In genomic region chr5:144154528-144154927, GRCm38 (mm10) we compare ENCODE assay signal across 9 mouse cellular contexts. TPM values are rescaled to one million over a fixed set of nuclear protein-coding genes. Genes with fewer than 3 reads are reported as not detected.
DNase-seq lines count a peak whose midpoint lies in the region; ATAC-seq and TF ChIP-seq lines count a peak whose summit lies in the region.
"Had no signal": no experiment of that assay in that cellular context is flagged by ENCODE, and none has a peak within 500 bp of the region (broad histone marks: within the 10 kb centered on the region; RNA-seq: fewer than 3 reads in every experiment).

No protein-coding gene starts in this region.

- no peak overlapping the region for H3K4me2 ChIP-seq in forebrain, embryonic 12.5 days
- H3K4me2 ChIP-seq in forebrain, embryonic 11.5 days (ENCODE audit: low read depth, low read length, severe bottlenecking) = no peak overlapping the region
- H3K4me2 ChIP-seq: lung, embryonic 15.5 days had no signal

- no peak for ATAC-seq in forebrain, embryonic 12.5 days (ENCODE audit: low FRiP score)
- no peak for ATAC-seq in forebrain, embryonic 11.5 days (replicated peaks; ENCODE audit: low FRiP score)

- DNase-seq in forebrain, embryonic 10.5 days (ENCODE audit: extremely low spot score, low spot score) = peak; percentile 45
- peak; percentile 78 for DNase-seq in CD4-positive helper T cell, adult 2 months (ENCODE audit: low read depth, low spot score)
- DNase-seq in brain, adult 2 months (ENCODE audit: low read depth, low spot score) = peak; percentile 93
- DNase-seq in forebrain, embryonic 11.5 days (ENCODE audit: low spot score) = peak; percentile 72
- peak; percentile 78 for DNase-seq in kidney, postnatal 14 days
- peak; percentile 55 for DNase-seq in lung, adult 2 months
- DNase-seq in skeletal muscle tissue, adult 2 months (ENCODE audit: low read depth, low spot score) = peak; percentile 48

- TF ChIP-seq POLR2A in lung, adult 2 months (IDR thresholded peaks at IDR 0.05; ENCODE audit: borderline replicate concordance, extremely low read depth, low read depth, low read length) = no peak

- no peak overlapping the region for H3K27ac ChIP-seq in forebrain, embryonic 10.5 days
- H3K27ac ChIP-seq in forebrain, embryonic 12.5 days = no peak overlapping the region
- no peak overlapping the region for H3K27ac ChIP-seq in forebrain, embryonic 11.5 days (ENCODE audit: low read depth, low read length)
- H3K27ac ChIP-seq: lung, embryonic 15.5 days had no signal

- H3K4me3 ChIP-seq in forebrain, embryonic 10.5 days = no peak overlapping the region
- H3K4me3 ChIP-seq in forebrain, embryonic 12.5 days (replicated peaks) = no peak overlapping the region
- no peak overlapping the region for H3K4me3 ChIP-seq in forebrain, embryonic 11.5 days (ENCODE audit: low read depth, low read length)
- H3K4me3 ChIP-seq in lung, adult 2 months (replicated peaks; ENCODE audit: extremely low read depth, low read depth, low read length) = no peak overlapping the region
- H3K4me3 ChIP-seq: lung, embryonic 15.5 days had no signal

- H3K4me1 ChIP-seq in forebrain, embryonic 10.5 days = no peaks in the 10 kb centered on the region
- no peaks in the 10 kb centered on the region; the same call in 1 of the 2 replicates for H3K4me1 ChIP-seq in forebrain, embryonic 12.5 days
- no peaks in the 10 kb centered on the region for H3K4me1 ChIP-seq in forebrain, embryonic 11.5 days (replicated peaks; ENCODE audit: control insufficient read depth, insufficient read depth, low read length)
- H3K4me1 ChIP-seq in lung, adult 2 months (ENCODE audit: control insufficient read depth, insufficient read depth, low read length) = peaks cover 17% of the 10 kb centered on the region

- H3K9me3 ChIP-seq in forebrain, embryonic 10.5 days = no peaks in the 10 kb centered on the region
- no peaks in the 10 kb centered on the region for H3K9me3 ChIP-seq in forebrain, embryonic 12.5 days
- no peaks in the 10 kb centered on the region for H3K9me3 ChIP-seq in forebrain, embryonic 11.5 days (ENCODE audit: control insufficient read depth, low read length)
- H3K9me3 ChIP-seq: lung, embryonic 15.5 days had no signal

- no peak overlapping the region for H3K9ac ChIP-seq in forebrain, embryonic 12.5 days
- no peak overlapping the region for H3K9ac ChIP-seq in forebrain, embryonic 11.5 days (ENCODE audit: low read length)
- H3K9ac ChIP-seq: lung, embryonic 15.5 days had no signal

- WGBS in forebrain, embryonic 10.5 days = 43% methylated on average over 7 of the region's 7 CpGs
- 31% methylated on average over 7 of the region's 7 CpGs for WGBS in forebrain, embryonic 12.5 days
- 39% methylated on average over 7 of the region's 7 CpGs for WGBS in forebrain, embryonic 11.5 days
- 15% methylated on average over 7 of the region's 7 CpGs for WGBS in lung, adult 2 months

- no peaks in the 10 kb centered on the region for H3K27me3 ChIP-seq in forebrain, embryonic 10.5 days (ENCODE audit: poor library complexity, severe bottlenecking)
- H3K27me3 ChIP-seq in forebrain, embryonic 12.5 days = no peaks in the 10 kb centered on the region
- H3K27me3 ChIP-seq in forebrain, embryonic 11.5 days (ENCODE audit: control insufficient read depth, insufficient read depth, low read length) = no peaks in the 10 kb centered on the region
- H3K27me3 ChIP-seq: lung, embryonic 15.5 days had no signal

- TF ChIP-seq CTCF in lung, adult 2 months (IDR thresholded peaks at IDR 0.05; ENCODE audit: insufficient read depth, low read length) = peak; percentile 46

- H3K36me3 ChIP-seq in forebrain, embryonic 10.5 days (replicated peaks) = peaks cover 60% of the 10 kb centered on the region
- H3K36me3 ChIP-seq in forebrain, embryonic 12.5 days (replicated peaks) = peaks cover 47% of the 10 kb centered on the region
- peaks cover 3% of the 10 kb centered on the region; the same call in 1 of the 2 replicates for H3K36me3 ChIP-seq in forebrain, embryonic 11.5 days (ENCODE audit: control insufficient read depth, insufficient read depth, low read length)
- H3K36me3 ChIP-seq: lung, embryonic 15.5 days had no signal

RNA-seq across cellular contexts. Expression of gene Bhlha15, which starts 35.6 kb away (rescaled TPM):
- 0.12 and 0.23 TPM in 2 replicates for polyA plus RNA-seq in forebrain, embryonic 10.5 days (2016; fragmentation: Nextera tagmentation; extraction: Ambion mirVana)
- 0.09 and 0.13 TPM in 2 replicates for polyA plus RNA-seq in forebrain, embryonic 12.5 days (2016; fragmentation: Nextera tagmentation; extraction: Ambion mirVana)
- polyA plus RNA-seq in forebrain, embryonic 11.5 days (2014; fragmentation: Nextera tagmentation; extraction: Ambion mirVana) = 0.12 TPM in 1 of 2 replicates, not detected in the other
- 1.1 and 1.6 TPM in 2 replicates for polyA plus RNA-seq in lung, adult 2 months (2012; rRNA removed)

RNA-seq across cellular contexts. Expression of gene Lmtk2, which starts 54.3 kb away (rescaled TPM):
- 5.5 and 5.7 TPM in 2 replicates for polyA plus RNA-seq in forebrain, embryonic 10.5 days (2016; fragmentation: Nextera tagmentation; extraction: Ambion mirVana)
- polyA plus RNA-seq in forebrain, embryonic 12.5 days (2016; fragmentation: Nextera tagmentation; extraction: Ambion mirVana) = 9.5 and 10.3 TPM in 2 replicates
- polyA plus RNA-seq in forebrain, embryonic 11.5 days (2014; fragmentation: Nextera tagmentation; extraction: Ambion mirVana) = 7.8 and 8.3 TPM in 2 replicates
- polyA plus RNA-seq in lung, adult 2 months (2012; rRNA removed) = 20.1 and 24.2 TPM in 2 replicates
